Mouse (Mus musculus): ENCODE results near the gene Xpnpep1.

Gene Xpnpep1

GRCm38 (mm10) chr19:53033159-53033943, 6.7 kb downstream of the Xpnpep1 start:
- intact Hi-C loops (cut with DNase I): no loop called here

- intact Hi-C loops (cut with DNase I): no loop called here
Observed at GRCm38 (mm10) chr19:53032647-53033046, 7.4 kb downstream of the Xpnpep1 start.

- intact Hi-C loops (cut with DNase I): no loop called here
Observed at GRCm38 (mm10) chr19:53031957-53032371, 8.1 kb downstream of the Xpnpep1 start.

- intact Hi-C loops (cut with DNase I): no loop called here
Observed at GRCm38 (mm10) chr19:53030279-53030678, 9.7 kb downstream of the Xpnpep1 start.

GRCm38 (mm10) chr19:53029686-53030085, 10.3 kb downstream of the Xpnpep1 start:
- intact Hi-C loops (cut with DNase I): no loop called here

DNA sequence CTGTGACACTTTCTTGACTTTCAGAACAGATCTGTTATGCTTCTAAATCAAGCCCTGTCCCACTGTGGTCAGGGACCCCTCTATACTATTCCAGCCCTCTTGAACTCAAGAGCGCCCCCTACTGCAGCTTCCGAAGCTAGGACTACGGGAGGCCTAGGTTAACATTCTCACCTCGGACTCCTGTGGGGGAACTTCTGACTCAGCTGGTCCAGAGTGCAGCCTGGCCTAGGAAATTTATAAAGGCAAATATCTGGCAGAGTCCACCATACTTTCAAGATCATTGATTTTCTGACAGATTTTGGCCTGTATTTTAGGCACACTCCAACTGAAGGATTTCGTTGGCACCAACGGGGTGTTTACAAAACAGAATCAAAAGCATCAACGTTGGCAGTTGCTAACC, 11.0 kb downstream of the Xpnpep1 start:
- intact Hi-C loops (cut with DNase I): no loop called here

GRCm38 (mm10) chr19:53028216-53028615, 11.8 kb downstream of the Xpnpep1 start:
- intact Hi-C loops (cut with DNase I): no loop called here

GRCm38 (mm10) chr19:53023189-53023588, 16.8 kb downstream of the Xpnpep1 start:
- intact Hi-C loops (cut with DNase I): no loop called here

DNA sequence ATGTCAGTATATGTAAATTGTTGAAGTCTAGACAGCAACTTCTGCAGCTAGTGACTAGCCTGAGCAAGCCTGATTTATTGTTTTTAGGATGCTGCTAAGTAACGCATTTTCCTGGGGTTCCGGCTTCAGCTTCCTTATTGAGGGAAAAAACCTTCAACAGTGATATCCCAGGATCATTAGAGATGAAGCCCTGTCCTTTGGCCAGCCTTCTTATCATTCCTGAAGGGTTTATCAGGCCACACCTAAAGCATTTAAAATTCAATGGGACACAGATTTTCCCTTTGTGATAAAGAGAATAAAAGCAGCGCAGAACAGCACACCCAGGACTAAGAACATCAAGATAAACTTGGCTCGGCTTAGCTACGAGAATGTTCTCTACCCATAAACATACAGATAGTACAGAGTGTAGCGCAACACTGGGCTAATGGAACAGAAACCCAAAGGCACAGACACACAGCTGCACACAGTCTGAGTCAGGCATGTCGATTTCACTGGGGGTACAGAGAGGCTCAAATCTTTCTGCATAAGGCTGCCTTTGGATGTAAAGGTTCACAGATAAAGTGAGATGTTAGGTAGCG, 17.9 kb downstream of the Xpnpep1 start:
- intact Hi-C loops (cut with DNase I): no loop called here

DNA sequence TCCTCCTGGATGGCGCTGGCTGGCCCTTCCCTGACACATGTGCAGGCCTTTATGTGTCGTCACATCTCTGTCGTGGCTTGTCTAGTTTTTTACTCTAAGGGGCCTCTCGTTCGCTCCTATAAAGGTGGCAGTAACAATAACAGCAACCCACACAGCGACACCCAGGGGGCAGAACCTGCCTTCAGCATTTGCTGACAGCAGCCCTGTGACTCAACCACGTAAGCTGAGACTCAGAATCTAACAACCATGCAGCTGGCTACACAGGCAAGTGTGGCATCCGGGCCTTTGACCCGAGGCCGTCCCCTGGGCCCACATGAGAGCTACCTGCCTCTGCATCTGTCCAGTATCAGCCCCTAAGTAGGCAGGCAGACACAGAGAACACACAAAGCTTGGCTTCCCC, 18.5 kb downstream of the Xpnpep1 start:
- intact Hi-C loops (cut with DNase I): no loop called here

DNA sequence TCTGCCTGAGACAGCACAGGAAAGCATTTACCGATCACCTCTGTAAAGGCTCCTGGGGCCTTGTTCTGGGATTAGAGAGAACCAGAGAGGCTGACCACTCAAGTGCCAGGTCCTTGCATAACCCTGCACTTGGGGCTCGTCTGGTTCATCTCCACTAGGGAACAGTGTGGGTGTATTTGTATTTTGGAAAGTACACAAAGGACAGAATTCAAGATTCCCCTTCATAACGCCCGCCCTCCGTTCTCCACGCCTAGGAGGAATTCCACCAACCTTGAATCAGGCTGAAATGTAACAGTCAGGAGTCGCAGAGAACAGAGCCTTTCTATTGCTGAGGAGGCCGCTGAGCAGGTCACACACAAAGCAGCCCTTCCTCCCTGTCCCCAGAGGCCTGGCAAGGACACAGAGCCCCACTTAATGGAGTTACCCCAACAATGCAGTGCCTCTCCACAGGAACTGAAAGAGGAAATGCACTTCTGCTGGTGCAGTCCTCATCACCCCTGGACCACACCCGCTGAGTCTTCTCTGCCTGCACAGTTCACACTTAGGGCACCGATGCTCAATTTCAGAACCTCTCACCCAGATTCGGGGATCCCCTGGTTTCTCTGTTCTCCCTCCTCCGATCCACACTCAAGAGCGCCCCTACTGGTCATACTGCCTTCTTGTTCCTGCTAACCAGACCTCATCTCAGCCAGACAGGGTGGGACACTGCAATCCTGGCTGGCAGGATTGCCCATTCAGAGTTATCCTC, 20.1 kb downstream of the Xpnpep1 start:
- intact Hi-C loops (cut with DNase I): no loop called here

GRCm38 (mm10) chr19:53017954-53018353, 22.1 kb downstream of the Xpnpep1 start:
- intact Hi-C loops (cut with DNase I): no loop called here

DNA sequence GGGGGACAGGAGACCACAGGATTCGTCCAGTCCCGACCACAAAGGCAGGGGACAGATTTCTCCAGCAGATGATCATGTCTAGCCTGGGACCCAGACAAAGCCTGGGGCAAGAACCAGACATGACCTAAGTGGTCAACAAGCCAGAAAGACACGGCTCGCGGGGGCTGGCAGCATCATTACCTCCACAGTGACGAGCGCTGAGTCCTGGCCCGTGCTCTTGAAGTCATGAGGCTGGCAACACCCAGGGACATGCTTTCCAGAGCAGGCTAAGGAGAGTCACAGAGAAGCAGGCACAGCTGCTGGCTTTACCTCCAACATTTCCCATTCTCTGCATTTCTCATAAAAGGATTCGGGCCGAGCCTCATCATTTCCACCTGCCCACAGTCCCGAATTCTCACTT, 22.8 kb downstream of the Xpnpep1 start:
- intact Hi-C loops (cut with DNase I): no loop called here

DNA sequence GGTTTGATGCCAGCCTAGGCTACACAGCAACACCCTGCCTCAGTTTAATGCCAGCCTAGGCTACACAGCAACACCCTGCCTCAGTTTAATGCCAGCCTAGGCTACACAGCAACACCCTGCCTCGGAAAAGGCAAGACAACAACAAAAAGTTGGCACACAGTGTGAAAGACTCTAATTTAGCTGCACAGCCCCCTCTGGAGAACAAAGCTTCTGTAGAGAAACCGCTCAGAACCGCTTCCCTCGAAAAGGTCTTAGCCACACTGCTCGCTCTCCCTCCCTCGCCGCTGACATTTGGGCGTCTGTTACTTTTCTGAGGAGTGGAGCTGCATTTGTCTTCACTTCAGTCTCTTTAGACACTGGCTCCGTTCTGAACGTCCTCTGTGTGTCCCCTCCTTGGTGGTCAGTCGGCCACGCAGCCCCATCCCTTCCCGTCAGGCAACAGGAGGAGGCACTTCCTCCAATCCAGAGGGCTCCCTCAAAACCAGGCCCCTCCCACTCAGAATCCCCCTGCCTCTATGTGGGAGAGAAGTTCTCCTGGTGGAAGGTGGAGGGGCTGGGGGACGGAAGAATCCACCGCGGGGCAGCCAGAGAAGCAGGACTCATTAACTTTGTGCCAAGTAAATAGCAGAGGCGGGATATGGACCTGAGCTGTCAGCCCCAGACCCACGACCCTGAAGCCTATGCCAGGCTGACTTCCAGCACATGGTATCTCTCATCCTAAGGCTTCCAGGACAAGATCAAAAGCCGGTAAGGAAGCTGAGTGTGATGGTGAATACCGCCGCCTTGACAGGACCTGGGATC, 24.9 kb downstream of the Xpnpep1 start:
- intact Hi-C loops (cut with DNase I): no loop called here

GRCm38 (mm10) chr19:53013744-53014143, 26.3 kb downstream of the Xpnpep1 start:
- intact Hi-C loops (cut with DNase I): no loop called here

DNA sequence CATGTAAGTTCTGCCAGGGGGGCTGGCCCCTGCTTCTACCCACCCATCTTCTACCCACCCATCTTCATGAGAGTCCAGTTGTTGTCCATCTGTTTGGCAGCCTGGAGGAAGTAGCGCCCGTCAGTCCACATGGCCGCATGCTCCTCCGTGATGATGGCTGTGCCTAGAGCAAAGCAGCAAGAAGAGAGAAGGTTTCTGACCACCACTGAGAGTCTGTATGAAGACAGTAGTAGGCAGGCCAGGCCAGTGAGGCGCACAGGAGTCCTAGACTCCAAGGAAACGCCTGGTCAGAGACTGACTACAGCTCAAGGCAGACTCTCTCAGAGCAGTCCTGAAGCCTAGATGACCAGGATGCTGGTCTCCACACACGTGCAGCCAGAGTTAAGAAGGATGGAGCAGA, 26.7 kb downstream of the Xpnpep1 start:
- intact Hi-C loops (cut with DNase I): no loop called here

DNA sequence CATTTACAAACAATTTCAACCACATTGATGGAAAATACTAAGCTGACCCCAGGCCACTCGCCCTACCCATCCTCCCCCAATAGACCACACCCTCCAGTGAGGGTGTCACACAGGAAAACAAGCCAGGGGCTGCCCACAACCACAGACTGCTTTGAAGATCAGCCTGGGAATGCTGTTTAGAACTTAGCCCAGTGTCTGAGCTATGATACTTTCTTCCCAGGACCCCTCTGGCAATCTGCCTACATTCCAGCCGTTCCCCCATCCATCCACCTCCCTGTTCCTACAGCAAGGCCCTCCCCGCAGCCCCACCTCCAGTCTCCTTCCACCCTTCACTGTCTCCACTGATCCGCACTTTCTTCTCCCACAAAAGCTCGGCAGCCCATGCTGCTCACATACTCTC, 29.1 kb downstream of the Xpnpep1 start:
- intact Hi-C loops (cut with DNase I): no loop called here

- intact Hi-C loops (cut with DNase I): loop anchor here (5.0 kb wide), 1 partner anchor 363 kb away; the partner anchor contains the start of gene Gm10197
Observed at GRCm38 (mm10) chr19:53008921-53009320, 31.1 kb downstream of the Xpnpep1 start.

- intact Hi-C loops (cut with DNase I): loop anchor here (5.0 kb wide), 1 partner anchor 364 kb away; the partner anchor contains the start of gene Gm10197
Observed at GRCm38 (mm10) chr19:53008020-53008705, 31.9 kb downstream of the Xpnpep1 start.

- intact Hi-C loops (cut with DNase I): loop anchor here (5.0 kb wide), 1 partner anchor 366 kb away; the partner anchor contains the start of gene Gm10197
Observed at GRCm38 (mm10) chr19:53005978-53006377, 34.0 kb downstream of the Xpnpep1 start.
